Mouse (Mus musculus) mature B cell (primary cell): ENCODE measurements around the gene Zdhhc1.

Source experiments
- in situ Hi-C: fragments of 300-500 bp; cut with MboI; formaldehyde crosslinking; loops from 2 replicates; pipeline ENCODE4 v1.14.3; 2019

The Zdhhc1 gene

DNA sequence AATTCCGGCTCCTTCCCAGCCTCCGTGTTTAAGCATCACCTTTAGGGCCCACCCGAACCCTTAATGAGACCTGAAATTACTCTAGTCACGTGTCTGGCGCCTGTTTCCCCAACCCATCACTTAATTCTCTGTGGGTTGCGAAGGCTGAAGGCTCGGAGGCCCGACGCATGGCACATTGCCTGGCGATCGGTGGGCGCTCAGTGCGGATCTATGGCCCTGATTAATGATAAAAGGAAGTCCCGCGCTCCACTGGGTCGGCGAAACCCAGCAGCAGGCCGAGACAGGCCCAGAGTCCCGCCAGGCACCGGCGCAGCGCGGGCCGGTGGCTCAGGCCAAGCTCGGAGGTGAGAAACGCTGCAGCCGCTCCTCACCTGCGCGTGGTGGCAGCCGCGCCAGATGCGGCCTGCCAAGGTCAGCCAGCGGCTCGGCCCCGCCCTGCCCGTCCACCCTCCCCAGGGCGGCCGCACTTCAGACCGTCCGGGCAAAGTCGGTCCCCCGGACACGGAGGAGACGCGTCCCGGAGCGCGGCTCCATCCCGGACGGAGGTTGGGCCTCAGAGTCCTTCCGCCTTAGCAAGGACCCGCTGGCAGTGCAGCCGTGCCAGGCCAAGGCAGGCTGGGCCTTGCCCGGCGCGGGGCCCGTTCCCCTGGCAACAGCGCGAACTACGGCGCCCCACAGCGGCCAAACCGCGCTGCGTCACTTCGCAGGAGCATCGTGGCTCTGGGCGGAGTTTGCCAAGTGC is at the start of gene Zdhhc1:
Gene Zdhhc1 (minus strand): TSS at position 464 of the 742 bp plus-strand sequence.
- in situ Hi-C loops = no loop called here

GRCm38 (mm10) chr8:105545249-105545648 is 48.5 kb upstream of the Zdhhc1 start:
- in situ Hi-C loops = no loop called here

- in situ Hi-C loops = no loop called here
Observed at GRCm38 (mm10) chr8:105544544-105545205, 48.0 kb upstream of the Zdhhc1 start.

GRCm38 (mm10) chr8:105543703-105544102 is 47.0 kb upstream of the Zdhhc1 start:
- in situ Hi-C loops = no loop called here

GRCm38 (mm10) chr8:105542808-105543207 is 46.1 kb upstream of the Zdhhc1 start:
- in situ Hi-C loops = no loop called here

DNA sequence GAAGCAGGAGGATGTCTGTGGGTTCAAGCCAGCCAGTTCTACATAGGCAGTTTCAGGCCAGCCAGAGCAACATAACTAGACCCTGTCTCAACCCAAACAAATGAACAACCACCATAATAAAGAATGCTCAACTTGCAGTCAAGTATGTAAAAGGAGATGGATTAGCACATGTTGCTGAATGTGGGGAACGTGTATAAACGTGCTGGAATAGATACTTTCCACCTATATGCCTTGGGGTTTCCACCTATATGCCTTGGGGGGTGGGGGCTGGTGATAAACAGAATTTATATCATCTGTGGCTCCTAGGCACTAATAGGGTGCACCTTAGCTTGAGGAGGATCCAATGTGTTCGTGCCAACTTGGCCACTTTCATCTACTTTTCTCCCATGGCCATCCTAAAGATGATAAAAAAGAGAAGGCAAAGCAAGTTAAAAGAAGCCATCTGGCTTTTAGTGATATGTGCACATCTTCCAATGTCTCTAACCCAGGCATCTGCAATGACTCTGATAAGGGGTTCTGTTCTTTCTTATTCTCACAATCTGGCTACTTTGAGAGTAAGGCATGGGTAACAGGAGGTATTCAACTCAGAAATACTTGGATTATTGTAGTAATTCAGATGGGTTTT is 45.4 kb upstream of the Zdhhc1 start:
- in situ Hi-C loops = no loop called here

DNA sequence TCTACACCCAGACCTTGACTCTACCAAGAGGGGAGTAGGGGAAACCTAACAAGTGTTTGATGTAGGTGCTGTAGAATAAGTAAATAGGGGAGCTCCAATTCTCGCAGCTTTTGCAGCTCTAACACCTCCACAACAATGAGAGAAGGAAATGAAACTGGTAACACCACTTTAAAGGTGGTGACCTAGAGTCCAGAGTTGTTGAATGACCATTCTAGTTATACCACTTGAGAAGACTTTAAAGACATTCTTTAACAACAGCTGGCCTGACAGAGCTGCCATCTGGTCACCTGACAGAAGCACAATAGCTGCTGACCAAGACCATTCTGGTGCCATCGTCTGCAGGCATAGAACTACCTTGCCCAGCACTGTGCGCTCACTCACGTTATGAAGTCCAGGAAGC is 42.2 kb upstream of the Zdhhc1 start:
- in situ Hi-C loops = no loop called here

DNA sequence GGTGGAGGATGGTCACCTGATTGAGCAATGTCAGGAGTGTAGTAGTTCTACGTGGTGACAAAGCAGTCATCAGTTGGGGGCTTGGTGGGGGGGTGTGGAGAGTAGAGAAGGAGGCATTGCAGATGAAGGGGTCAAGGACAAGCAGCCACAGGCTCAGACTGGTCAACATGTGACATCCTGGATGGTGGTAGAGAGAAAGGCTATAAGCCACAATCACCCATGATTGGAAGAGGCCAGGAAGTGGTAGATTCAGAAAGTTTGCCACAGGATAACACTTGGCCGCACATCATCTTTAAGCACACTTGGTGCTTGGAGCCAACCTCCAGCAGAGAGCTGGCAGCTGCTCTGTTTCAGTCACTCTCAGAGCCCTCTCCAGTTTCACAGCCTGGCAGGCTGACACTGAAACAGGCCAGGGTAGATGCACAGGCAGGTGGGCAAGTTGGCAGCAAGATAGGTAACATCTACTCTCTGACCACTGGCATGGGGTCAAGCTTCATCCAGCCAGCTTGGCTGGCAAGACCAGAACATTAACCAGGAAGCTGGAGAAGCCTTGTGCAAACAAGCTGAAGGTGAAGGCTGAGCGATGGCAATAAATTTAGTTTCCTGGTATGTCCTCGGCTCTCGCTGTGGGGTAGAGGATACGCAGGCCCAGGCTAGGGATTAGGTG is 40.4 kb upstream of the Zdhhc1 start:
- in situ Hi-C loops = no loop called here

GRCm38 (mm10) chr8:105536546-105536945 is 39.8 kb upstream of the Zdhhc1 start:
- in situ Hi-C loops = no loop called here

DNA sequence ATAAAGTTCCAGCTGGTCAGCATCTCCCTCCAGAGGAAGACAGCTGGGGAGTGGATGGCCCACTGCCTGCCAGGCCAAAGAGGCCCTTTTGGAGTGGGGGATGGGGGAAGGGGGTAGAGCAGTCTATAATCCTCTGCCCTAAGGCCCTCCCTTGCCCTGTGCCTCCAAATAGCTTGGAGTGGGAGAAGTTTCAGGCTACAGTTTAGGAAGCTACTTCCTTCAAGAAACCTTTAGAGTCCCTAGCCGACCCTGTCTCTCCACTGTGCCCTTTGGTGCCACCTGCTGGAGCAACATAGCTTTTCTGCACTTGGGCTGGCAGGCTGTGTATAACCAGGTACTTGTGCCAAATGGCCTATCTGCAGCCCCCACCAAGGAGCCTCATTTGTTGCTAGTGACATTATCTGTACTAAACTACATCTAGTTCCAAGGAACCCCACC is 37.2 kb upstream of the Zdhhc1 start:
- in situ Hi-C loops = no loop called here

- in situ Hi-C loops = no loop called here
Observed at GRCm38 (mm10) chr8:105533439-105533838, 36.7 kb upstream of the Zdhhc1 start.

DNA sequence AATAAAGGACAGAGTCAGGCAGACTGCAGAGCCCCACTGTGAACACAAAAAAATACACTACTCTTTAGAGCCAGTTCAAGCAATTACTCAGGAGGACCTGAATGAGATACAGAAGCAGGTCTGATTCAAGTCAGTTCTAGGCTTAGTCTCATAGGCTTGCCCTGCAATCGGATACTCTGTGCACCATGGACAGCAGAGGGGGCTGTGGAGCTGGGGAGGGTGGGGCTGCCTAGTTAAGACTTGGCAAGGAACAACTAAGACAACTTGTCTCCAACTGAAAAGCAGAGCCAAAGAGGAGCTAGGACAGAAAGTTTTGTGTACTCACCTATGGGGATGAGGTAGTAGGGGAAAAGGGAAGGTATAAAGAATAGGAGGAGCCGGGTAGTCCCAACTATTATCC is 35.1 kb upstream of the Zdhhc1 start:
- in situ Hi-C loops = no loop called here

GRCm38 (mm10) chr8:105529271-105529670 is 32.6 kb upstream of the Zdhhc1 start:
- in situ Hi-C loops = no loop called here

DNA sequence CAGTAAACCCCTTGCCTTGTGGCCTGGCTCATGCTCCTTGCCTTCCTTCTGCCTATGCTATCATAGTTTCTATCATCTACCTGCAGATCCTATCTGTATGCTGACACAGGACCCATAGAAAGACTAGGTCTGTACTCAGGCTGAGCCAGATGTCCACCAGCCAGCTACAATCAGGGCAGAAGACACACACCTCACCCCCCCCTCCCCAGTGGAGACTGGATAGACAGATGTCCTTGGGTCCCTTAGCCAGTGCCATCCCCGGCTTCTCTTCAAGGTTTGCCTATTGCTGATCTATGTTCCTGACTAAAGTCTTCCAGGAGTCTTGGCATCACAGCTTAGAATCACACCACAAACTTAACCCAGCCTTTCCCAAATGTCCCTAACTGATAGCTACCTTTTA is 31.5 kb upstream of the Zdhhc1 start:
- in situ Hi-C loops = no loop called here

DNA sequence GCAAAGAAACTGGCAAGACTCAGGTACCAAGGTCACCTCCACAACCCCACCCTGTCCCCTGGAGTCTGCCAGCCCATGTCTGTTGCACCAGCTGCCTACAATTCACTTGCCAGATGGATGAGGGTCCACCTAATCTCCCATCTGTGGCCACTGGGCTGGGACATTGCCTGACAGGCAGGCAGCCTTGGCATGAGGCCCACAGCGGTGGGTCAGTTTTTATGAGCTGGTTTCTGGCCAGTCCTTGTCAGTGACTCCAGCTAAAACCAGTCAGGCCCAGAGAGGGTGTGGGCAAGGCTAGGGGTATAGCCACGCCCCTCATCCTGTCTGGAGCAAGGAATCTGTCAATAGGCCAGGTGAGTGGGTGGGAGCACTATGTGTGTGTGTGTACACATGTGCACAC is 30.4 kb upstream of the Zdhhc1 start:
- in situ Hi-C loops = no loop called here

DNA sequence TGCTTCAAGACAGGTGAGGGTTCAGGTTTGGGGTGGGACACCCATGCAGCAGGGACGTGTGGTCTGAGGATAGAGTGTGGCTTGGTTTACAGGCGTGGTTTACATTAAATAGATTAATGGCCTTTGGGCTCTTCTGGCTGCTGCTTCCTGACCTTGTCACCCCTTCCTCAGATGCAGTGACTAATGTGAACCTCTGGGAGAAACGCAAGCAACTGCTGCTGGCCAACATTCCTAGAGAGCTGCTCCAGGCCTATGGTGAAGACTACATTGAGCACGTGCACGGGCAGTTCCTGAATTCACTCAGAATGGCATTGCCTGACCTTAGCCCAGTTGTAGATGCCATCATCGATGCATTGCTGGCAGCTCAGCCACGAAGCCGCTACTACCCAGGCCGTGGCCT is 26.2 kb upstream of the Zdhhc1 start:
- in situ Hi-C loops = no loop called here

DNA sequence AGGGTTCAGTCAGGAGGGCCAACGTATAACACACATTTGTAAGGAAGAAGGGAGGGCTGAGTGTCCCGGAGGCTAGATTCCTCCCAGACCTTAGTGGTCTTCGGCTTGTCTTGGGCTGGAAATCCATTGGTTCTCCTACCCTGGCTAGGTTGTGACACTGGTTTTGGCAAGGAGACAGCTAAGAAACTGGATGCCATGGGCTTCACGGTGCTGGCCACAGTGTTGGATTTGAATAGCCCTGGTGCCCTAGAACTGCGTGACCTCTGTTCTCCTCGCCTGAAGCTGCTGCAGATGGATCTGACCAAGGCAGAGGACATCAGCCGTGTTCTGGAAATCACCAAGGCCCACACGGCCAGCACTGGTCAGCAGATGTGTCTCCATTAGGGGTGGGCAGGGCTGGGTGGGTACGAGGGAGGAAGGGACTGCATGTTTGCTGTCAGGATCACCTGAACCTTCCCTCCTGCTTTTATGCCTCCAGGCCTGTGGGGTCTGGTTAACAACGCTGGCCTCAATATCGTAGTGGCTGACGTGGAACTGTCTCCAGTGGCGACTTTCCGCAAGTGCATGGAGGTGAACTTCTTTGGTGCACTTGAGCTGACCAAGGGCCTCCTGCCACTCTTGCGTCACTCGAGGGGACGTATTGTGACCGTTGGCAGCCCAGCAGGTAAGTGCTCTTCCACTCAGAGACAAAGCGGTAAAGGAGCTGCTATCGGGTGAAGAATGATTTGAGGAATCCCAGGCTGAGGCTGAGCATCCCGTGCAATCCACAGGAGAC is 25.5 kb upstream of the Zdhhc1 start:
- in situ Hi-C loops = no loop called here

- in situ Hi-C loops = no loop called here
Observed at GRCm38 (mm10) chr8:105521061-105521460, 24.4 kb upstream of the Zdhhc1 start.

GRCm38 (mm10) chr8:105520521-105520920 is 23.8 kb upstream of the Zdhhc1 start:
- in situ Hi-C loops = no loop called here

DNA sequence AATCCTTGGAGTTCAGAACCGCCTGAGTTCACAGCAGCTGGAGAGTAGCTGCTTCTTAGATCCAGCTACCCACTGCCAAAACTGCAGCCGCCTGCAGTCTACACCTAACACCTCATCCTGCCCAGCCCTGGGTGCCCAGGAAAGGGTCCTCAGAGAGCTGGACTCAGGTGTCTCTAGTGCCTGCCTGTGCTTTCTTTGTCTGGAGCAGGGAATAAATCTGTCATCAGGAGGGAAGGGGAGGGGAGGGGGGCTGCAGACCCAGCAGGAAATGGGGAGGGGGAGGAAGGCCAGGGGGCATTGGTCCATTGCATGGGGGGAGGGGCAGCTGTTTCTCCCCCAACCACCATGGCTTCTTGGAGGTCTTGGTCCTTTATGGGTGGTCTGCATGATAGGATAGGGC is 22.9 kb upstream of the Zdhhc1 start:
- in situ Hi-C loops = no loop called here

DNA sequence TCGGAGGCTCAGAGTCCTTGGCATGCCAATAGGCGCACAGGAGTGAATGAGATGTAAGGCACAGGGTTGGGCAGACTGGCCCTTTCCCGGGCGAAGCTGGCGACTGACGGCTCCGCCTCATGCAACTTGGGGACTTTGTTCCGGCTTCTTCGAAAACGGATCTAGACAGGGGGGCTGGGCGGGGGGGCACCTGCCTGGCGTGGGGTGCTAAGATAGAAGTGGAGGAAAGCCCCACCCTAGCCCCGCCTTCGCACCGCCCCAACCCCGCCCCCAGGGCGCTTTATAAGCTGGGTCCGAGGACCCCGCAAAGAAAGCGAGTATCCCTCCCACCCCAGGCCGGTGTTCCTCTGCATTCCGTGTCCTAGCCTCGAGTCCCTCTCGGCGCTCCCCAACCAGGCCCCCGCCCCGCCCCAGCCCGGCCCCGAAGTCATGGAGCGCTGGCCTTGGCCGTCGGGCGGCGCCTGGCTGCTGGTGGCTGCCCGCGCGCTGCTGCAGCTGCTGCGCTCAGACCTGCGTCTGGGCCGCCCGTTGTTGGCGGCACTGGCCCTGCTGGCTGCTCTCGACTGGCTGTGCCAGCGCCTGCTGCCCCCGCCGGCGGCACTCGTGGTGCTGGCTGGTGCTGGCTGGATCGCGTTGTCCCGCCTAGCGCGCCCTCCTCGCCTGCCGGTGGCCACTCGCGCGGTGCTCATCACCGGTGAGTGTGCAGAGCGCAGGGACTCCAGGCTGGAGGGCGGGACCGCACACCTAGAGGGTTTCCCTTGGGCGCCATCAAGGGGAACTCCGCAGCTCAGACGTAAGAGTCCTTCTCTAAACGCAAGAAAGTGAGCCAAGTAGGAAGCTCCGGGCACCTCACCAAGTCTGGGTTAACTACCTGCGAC is 22.0 kb upstream of the Zdhhc1 start, which contains the start of gene Hsd11b2:
Gene Hsd11b2 (plus strand): TSS at position 320 of the 878 bp plus-strand sequence.
- in situ Hi-C loops = no loop called here
